Mouse (Mus musculus) urinary bladder, adult 2 months (tissue): ENCODE results near the gene Col6a6. TPM values are rescaled to one million over a fixed set of nuclear protein-coding genes. Genes with fewer than 3 reads are reported as not detected.
"Not testable (repeated sequence)": the region's sequence is repeated elsewhere in the genome, so short reads cannot be mapped to it uniquely, and the experiment has no call there.

Experiments used
- DNase-seq: peaks from one replicate; pipeline ENCODE4 v3.0.0; 2022; ENCODE audit warnings: low spot score
- polyA plus RNA-seq: library from polyadenylated mRNA; depleted of rRNA; stranded (reverse); fragments of >200 nt; gene quantifications from 2 replicates; pipeline ENCODE4 v1.2.3, GENCODE M21; 2012; rRNA removed

Gene Col6a6
- polyA plus RNA-seq, 1 experiment: 0.41 TPM

DNA sequence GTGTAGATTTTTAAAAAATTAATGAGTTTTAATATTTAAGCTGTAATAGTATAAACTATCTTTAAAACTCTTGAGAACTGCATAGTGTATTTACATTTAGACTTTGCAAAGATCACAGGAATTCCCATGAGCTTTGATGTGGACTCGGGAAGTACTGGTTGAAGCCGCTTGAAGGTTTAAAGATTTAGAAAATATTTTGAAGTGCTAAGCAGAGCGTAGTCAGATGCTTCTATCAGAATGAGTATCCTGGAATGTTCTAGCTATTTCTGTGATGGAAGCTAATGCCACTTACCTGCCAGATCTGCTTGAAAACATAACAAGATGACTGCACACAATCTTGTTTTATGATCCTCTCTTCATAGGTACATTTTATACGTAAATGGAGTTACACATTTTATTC, 157.0 kb downstream of the Col6a6 start:
- no peak for DNase-seq

DNA sequence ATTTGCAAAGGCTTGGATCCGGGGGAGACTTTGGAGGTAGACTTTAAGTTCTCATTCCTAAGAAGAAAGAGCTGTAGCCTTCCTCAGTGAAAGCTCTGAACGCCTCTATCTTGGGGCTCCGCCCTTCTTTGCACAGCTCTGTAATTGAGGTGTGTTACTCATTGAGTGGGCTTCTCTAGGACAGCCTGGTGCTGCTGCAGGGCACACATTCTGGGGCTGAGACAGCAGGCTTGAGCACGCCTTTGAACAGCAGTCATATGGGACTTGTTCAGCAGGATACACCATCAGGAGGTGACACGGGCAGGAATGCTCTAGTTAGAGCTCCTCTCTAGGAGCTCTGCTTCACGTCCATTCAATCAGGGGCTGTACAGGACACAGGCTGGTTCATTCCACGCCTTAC, 162.7 kb downstream of the Col6a6 start:
- DNase-seq: no peak

DNA sequence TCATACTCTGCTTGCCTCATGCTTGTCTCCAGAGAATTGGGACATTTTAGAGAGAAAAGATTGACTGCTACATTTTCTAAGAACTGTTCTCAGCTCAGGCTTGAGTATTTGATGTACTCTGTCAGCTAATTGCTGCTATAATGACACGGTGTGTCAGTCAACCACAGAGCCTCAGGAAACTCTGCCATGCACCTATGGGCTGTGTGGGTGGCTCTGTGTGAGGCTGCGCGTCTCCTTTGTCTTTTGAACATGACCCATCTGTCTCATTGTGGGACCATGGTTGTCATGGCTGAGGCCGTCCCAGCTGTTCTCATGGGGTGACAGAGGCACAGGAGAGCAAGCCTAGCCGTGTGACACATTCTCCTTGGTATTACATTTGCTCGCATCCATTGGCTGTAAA, 168.1 kb downstream of the Col6a6 start:
- no peak for DNase-seq

DNA sequence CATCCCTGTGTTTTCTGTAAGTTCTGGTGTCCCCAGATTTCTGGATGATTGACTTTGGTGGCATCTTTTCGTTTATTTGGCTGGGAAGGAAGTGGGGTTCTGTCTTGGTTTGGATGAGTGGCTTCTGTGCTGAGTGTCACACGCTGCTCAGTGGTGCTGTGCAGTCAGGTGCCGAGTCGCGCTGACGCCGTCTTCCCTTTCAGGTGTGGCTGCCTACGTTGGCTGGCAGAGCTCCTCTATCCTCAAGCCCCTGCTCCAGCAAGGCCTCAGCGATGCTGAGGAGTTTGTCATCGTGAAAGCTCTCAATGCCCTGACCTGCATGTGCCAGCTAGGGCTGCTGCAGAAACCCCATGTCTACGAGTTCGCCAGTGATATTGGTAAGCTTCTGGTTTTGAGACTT, 169.7 kb downstream of the Col6a6 start:
- DNase-seq: no peak

DNA sequence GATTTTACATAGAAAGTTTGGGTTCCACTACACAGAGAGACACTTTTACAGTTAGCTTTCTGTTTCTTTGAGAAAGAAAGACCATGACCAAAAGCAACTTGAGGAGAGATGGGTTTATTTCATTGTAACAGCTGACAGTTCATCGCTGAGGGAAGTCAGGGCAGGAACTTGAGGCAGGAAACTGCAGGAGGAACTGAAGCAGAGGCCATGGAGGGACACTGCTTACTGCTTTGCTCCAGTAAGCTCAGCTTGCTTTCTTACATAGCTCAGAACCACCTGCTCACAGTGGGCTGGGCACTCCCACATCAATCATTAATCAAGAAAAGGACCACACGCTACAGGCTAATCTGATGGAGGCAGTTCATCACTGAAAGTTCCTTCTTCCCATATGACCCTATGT, 171.8 kb downstream of the Col6a6 start:
- no peak for DNase-seq

DNA sequence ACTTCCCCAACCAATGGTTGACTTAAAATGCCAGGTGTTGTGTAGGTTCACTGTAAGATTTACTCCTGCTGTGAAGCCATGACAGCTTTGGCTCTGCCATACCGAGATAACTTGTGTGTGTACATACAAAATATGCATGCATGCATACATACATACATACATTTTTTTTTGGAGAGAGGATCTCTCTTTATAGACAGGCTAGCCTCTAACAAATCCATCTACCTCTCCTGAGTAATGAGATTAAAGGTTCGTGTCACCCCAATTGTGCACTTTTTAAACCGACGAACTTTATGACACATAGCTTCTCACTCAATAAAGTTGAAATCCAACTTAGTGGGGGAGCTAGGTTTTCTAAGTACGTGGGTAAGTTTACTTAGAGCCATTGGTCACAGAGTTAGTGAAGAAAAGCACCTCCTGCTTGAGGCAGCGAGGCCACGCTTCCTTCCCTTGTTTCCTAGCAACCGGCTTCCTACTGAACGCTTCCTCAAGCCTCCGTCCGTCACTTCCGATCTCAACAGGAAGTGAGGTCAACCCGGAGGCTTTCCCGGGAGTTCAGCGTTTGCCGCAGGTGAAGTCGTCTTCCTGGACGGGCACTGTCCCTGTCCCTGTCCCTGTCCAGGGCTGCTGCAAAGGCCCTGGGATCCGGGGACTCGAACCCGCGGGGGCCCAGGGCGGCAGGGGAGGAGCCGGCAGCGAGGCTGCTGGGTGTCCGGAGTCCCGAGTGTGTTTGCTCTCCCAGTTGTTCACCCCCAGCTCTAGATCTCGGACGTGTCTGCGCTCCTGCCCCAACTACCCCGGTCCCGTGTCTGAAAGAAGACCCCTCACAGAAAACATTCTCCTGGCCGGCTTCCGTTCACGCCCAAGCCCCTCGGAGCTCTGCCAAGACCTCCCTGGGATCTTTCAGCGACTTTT, 185.2 kb downstream of the Col6a6 start, which contains the start of gene Pik3r4:
Pik3r4 (plus strand) TSS at position 519 of the 912 bp plus-strand sequence.
- DNase-seq: peak; percentile 72

DNA sequence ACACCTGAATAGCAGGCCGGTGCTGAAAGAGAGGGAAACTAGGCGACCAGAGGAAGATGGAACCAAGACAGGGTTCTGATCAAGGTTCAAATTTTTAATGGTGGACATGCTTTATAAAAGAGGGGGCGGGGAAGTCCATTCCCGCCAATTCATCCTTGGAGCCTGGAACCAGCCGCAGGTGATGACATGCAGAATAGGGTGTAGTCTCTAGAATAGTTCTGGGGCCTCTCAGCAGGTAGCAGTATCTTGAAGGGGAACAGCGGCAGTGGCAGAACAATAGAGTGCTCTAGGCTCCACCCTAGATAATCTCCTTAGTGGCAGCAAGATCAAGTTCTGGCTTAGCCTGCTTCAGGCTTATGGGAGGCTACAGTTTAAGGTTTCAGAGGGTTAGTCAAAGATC, 186.6 kb downstream of the Col6a6 start:
- DNase-seq: not testable (repeated sequence)

Other genes with a start within 250 kb of the Col6a6 start
- 18.1 and 25.5 TPM in 2 replicates for gene Pik3r4, start 185.2 kb downstream of the Col6a6 start, polyA plus RNA-seq
- 4.1 and 4.8 TPM in 2 replicates for gene Col6a5, start 132.5 kb upstream of the Col6a6 start, polyA plus RNA-seq